Mouse (Mus musculus) lung, postnatal 0 days (tissue): ENCODE results near the gene Sp6. TPM values are rescaled to one million over a fixed set of nuclear protein-coding genes. Genes with fewer than 3 reads are reported as not detected.

Source experiments
- ATAC-seq: fragments of 200-750 bp; cut with Nextera tagmentation; 2 replicates; pipeline ENCODE4 v1.8.0; 2017; ENCODE audit warnings: moderate library complexity
- DNase-seq: peaks from one replicate; pipeline ENCODE4 v3.0.0-alpha.2; 2016; ENCODE audit warnings: low spot score
- H3K27ac ChIP-seq: fragments of 300-500 bp; sonication (generic); 2 replicates; pipeline ENCODE4 v1.5.1; 2014; ENCODE audit warnings: antibody characterized with exemption, mild to moderate bottlenecking, low read length, mixed read lengths
- H3K27me3 ChIP-seq: fragments of 300-500 bp; sonication (generic); replicated peaks from 2 replicates; pipeline ENCODE4 v1.6.1; 2014; ENCODE audit warnings: low read length, mixed read lengths; ENCODE audit not compliant: insufficient read depth
- H3K36me3 ChIP-seq: fragments of 300-500 bp; sonication (generic); 2 replicates; pipeline ENCODE4 v1.6.1; 2014; ENCODE audit warnings: low read length, mixed read lengths; ENCODE audit not compliant: insufficient read depth
- H3K4me1 ChIP-seq: fragments of 300-500 bp; sonication (generic); 2 replicates; pipeline ENCODE4 v1.6.1; 2014; ENCODE audit warnings: antibody characterized with exemption, low read depth, low read length, mixed read lengths; ENCODE audit not compliant: insufficient read depth
- H3K4me2 ChIP-seq: fragments of 300-500 bp; sonication (generic); replicated peaks from 2 replicates; pipeline ENCODE4 v1.6.1; 2014; ENCODE audit warnings: low read depth, mild to moderate bottlenecking, low read length, moderate library complexity, mixed read lengths
- H3K4me3 ChIP-seq: fragments of 300-500 bp; sonication (generic); 2 replicates; pipeline ENCODE4 v1.5.1; 2014; ENCODE audit warnings: low read depth, low read length
- H3K9ac ChIP-seq: fragments of 300-500 bp; sonication (generic); replicated peaks from 2 replicates; pipeline ENCODE4 v1.6.1; 2014; ENCODE audit warnings: low read depth, mild to moderate bottlenecking
- H3K9me3 ChIP-seq: fragments of 300-500 bp; sonication (generic); 2 replicates; pipeline ENCODE4 v1.6.1; 2016; ENCODE audit warnings: low read length, mixed read lengths
- CTCF ChIP-seq: IDR thresholded peaks from 2 replicates; pipeline ENCODE4 v1.5.1; 2016; ENCODE audit warnings: antibody characterized with exemption, mild to moderate bottlenecking
- EP300 ChIP-seq: IDR thresholded peaks from 2 replicates; pipeline ENCODE4 v1.6.1; 2016; ENCODE audit warnings: antibody characterized with exemption, mild to moderate bottlenecking, control low read depth
- WGBS: fragments of 180-500 bp; shearing (Covaris S2); extraction: QIAGEN DNeasy Blood & Tissue Kit; methylation state at CpG from one replicate; pipeline ENCODE4 v1.1.7; 2014; 5-methylcytosine and 5-hydroxymethylcytosine counted together
- polyA plus RNA-seq: library from polyadenylated mRNA; unstranded; fragments of >200 nt; fragmentation: Nextera tagmentation; extraction: Ambion mirVana; gene quantifications from 2 replicates; pipeline ENCODE4 v1.2.1, GENCODE M21; 2015

Sp6 gene
- polyA plus RNA-seq, 1 experiment from 2014 or later = 0.56 TPM

DNA sequence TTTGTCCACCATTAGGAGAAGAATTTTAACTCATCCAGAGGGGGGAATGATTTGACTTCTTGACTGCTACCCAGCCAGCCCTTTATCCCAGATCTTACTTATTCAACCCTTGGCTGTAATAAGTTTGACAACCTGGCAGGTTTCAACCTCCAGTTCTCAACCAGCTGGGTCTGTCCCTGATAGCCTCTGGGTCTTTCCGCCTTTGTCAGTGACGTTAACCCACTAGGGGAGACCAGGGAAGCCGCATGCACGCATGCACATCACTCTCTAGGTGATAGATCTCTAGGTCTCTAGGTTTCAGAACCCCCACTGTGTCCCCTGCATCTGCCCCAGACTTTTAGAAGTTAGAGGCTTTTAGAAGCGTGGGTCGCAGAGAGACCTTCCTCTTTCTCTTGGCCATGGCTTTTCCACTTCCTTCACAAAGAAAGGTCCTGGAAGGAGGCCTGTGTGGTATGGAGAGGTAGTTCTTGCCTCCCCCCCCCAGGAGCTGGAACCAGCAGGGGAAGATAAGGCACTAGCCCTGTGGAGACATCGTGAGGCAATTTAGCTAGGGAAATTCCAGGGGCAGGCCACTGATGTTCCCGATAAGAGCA is 3.9 kb upstream of the Sp6 start:
- no peaks in the 10 kb centered on the region for H3K27me3 ChIP-seq
- H3K4me2 ChIP-seq = no peak overlapping the region
- DNase-seq = no peak
- no peaks in the 10 kb centered on the region for H3K9me3 ChIP-seq
- H3K4me3 ChIP-seq = no peak overlapping the region
- no peak for TF ChIP-seq EP300
- TF ChIP-seq CTCF = no peak
- H3K36me3 ChIP-seq = no peaks in the 10 kb centered on the region
- ATAC-seq = no peak
- 48% methylated on average over 8 of the region's 8 CpGs for WGBS
- H3K27ac ChIP-seq = no peak overlapping the region
- H3K9ac ChIP-seq = no peak overlapping the region
- no peaks in the 10 kb centered on the region for H3K4me1 ChIP-seq

DNA sequence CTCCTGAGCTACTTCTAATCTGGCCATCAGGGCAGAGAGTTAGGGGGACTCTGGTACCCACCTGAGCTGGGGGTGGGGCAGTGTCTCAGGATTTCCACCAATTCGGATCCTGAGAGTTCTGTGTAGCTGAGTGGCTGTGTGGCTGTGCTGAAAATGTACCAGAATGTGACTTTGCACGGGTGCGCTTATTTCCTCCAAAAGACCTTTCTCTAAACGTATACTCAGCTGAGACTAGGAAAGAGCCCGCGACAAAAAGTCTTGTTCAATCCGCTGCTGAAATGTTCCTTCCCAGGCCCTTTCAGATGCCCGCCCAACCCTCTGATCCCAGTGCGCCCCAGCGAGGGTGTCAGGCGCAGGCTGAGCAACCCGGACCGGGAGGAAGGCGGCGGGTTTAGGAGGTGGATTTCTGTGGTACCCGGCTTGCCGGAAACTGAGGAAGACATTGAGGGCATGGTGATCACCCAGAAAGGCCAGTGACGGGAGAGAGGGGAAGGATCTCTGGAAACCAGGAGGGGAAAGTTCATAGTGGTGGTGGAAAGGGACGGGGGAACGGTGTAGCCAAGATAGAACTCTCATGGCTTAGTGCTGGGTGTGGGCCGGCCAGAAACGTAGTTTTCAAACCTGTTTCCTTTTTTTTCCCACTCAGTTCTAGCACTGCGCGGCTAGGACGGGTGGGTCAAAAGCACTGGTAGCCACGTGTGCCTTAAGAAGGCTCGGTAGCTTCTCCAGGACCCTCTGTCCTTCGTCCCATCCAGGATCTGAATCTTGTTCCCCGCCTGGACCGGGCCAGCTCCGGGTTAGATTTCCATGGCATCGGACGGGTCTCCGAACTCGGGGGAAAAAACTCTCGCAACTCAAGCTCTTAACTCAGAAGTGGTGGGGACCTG is 4.7 kb downstream of the Sp6 start:
- no peak for ATAC-seq
- Histone ChIP-seq H3K4me1 (peaks cover 10% of the 10 kb centered on the region), H3K9ac (no peak overlapping the region), H3K36me3 (no peaks in the 10 kb centered on the region), H3K4me2 (peak overlapping the region; percentile 59), H3K9me3 (no peaks in the 10 kb centered on the region), H3K27ac (no peak overlapping the region), H3K27me3 (peaks cover 51% of the 10 kb centered on the region), H3K4me3 (peak overlapping the region; percentile 35)
- 3% methylated on average over 36 of the region's 36 CpGs for WGBS
- no peak for TF ChIP-seq CTCF
- DNase-seq = no peak

- no peak for TF ChIP-seq EP300
- no peak for TF ChIP-seq CTCF
- peak; percentile 33 for ATAC-seq
Observed at GRCm38 (mm10) chr11:97018583-97019344, 5.6 kb downstream of the Sp6 start.

DNA sequence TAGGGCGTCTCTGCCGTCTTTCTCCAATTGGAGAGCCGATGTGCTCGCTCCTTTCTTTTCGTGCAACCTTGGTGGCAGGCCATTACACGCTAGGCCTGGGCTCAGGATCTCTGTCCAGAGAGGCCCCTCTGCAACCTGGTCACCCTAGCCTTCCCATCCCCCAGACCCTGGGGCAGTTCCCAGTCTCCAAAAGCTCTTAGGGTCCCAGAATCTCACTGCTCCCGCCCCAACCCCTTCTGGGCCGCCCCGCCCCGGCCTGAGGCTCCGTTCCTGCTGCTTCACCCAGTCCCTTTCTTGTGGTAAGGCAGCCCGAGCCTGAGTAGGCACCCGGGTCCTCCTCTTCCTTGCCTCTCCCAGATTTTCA is 6.1 kb downstream of the Sp6 start:
- no peak for DNase-seq
- Histone ChIP-seq H3K9ac (no peak overlapping the region), H3K27me3 (peaks cover 51% of the 10 kb centered on the region)

More at GRCm38 (mm10) chr11:97018583-97019344, 5.6 kb downstream of the Sp6 start:
- H3K4me2 ChIP-seq = peak overlapping the region; percentile 59
- H3K4me3 ChIP-seq = peak overlapping the region; percentile 35
- H3K9me3 ChIP-seq = no peaks in the 10 kb centered on the region
- WGBS = 3% methylated on average over 55 of the region's 68 CpGs
- H3K9ac ChIP-seq = 0 out of 2 replicates have a peak overlapping the region, but pooled peaks have one; percentile 19
- no peaks in the 10 kb centered on the region for H3K36me3 ChIP-seq
- peaks cover 51% of the 10 kb centered on the region for H3K27me3 ChIP-seq
- no peak overlapping the region for H3K27ac ChIP-seq
- DNase-seq = peak; percentile 34
- H3K4me1 ChIP-seq = peaks cover 10% of the 10 kb centered on the region

DNA sequence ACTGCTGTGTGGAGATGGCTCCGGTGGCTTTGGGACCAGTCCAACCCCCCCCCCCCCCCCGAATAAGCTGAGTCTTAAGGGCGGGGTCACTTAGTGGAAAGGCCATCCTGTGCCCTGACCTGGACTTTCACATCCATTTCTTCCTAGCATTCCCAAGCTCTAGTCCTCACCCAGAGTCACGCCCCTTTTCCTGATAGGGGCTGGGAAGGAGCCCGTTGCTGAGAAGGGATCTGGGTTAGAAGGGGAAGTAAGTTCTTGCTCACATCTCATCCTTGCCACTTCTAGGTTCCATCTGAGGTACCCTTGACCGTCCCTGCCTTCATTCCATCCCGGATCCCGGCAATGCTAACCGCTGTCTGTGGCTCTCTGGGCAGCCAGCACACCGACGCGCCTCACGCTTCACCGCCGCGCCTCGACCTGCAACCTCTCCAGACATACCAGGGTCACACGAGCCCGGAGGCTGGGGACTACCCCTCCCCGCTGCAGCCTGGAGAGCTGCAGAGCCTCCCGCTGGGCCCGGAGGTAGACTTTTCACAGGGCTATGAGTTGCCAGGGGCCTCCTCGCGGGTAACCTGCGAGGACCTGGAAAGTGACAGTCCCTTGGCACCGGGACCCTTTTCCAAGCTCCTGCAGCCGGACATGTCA is 8.0 kb downstream of the Sp6 start:
- Histone ChIP-seq H3K9me3 (no peaks in the 10 kb centered on the region), H3K27ac (no peak overlapping the region), H3K4me2 (peak overlapping the region; percentile 82), H3K4me1 (peaks cover 15% of the 10 kb centered on the region), H3K4me3 (peak overlapping the region; percentile 51), H3K36me3 (no peaks in the 10 kb centered on the region), H3K9ac (no peak overlapping the region), H3K27me3 (peaks cover 47% of the 10 kb centered on the region)
- DNase-seq = no peak
- 2% methylated on average over 25 of the region's 27 CpGs for WGBS
- no peak for ATAC-seq
- TF ChIP-seq EP300 (no peak), CTCF (no peak)

More for the DNA sequence above, 6.1 kb downstream of the Sp6 start:
- no peak for TF ChIP-seq EP300
- no peak for TF ChIP-seq CTCF
- Histone ChIP-seq H3K4me2 (peak overlapping the region; percentile 59), H3K27ac (no peak overlapping the region), H3K4me3 (peak overlapping the region; percentile 35), H3K4me1 (peaks cover 10% of the 10 kb centered on the region), H3K36me3 (no peaks in the 10 kb centered on the region), H3K9me3 (no peaks in the 10 kb centered on the region)
- no peak for ATAC-seq
- WGBS = 13% methylated on average over 13 of the region's 13 CpGs
